Mouse (Mus musculus) liver, postnatal 0 days (tissue): ENCODE measurements around the gene Usf2.

Experiments
- CTCF ChIP-seq: sonication (generic); IDR thresholded peaks from 2 replicates; pipeline ENCODE4 v1.5.1; 2016; ENCODE audit warnings: antibody characterized with exemption, low read depth
- EP300 ChIP-seq: IDR thresholded peaks from 2 replicates; pipeline ENCODE4 v1.6.1; 2016; ENCODE audit warnings: antibody characterized with exemption, low read depth, mild to moderate bottlenecking

GRCm38 (mm10) chr7:30966657-30967056 lies 10.1 kb upstream of the Usf2 start:
- TF ChIP-seq EP300 (no peak), CTCF (no peak)
